Mouse (Mus musculus): ENCODE results near the gene Chit1.

The Chit1 gene

GRCm38 (mm10) chr1:134098726-134099515 is 12.1 kb upstream of the Chit1 start:
- DNase-seq (ENCODE audit: low spot score), result peak; percentile 94

- DNase-seq (ENCODE audit: low spot score), result no peak
Measured at GRCm38 (mm10) chr1:134099516-134100235, 11.4 kb upstream of the Chit1 start.

- DNase-seq (ENCODE audit: low spot score), result no peak
Measured at GRCm38 (mm10) chr1:134100401-134100800, 10.6 kb upstream of the Chit1 start.

- no peak for DNase-seq (ENCODE audit: low spot score)
Measured at GRCm38 (mm10) chr1:134100928-134101327, 10.1 kb upstream of the Chit1 start.

GRCm38 (mm10) chr1:134101593-134101992 is 9.4 kb upstream of the Chit1 start:
- no peak for DNase-seq (ENCODE audit: low spot score)

GRCm38 (mm10) chr1:134103861-134104260 is 7.2 kb upstream of the Chit1 start:
- no peak for DNase-seq (ENCODE audit: low spot score)

- no peak for DNase-seq (ENCODE audit: low spot score)
Measured at GRCm38 (mm10) chr1:134105043-134105763, 5.8 kb upstream of the Chit1 start.

- DNase-seq (ENCODE audit: low spot score), result no peak
Measured at GRCm38 (mm10) chr1:134105764-134106430, 5.1 kb upstream of the Chit1 start.

GRCm38 (mm10) chr1:134106719-134107118 is 4.3 kb upstream of the Chit1 start:
- peak; percentile 79 for DNase-seq (ENCODE audit: low spot score)

GRCm38 (mm10) chr1:134107777-134108176 is 3.3 kb upstream of the Chit1 start:
- DNase-seq (ENCODE audit: low spot score), result no peak

- peak; percentile 24 for DNase-seq (ENCODE audit: low spot score)
Measured at GRCm38 (mm10) chr1:134110015-134110414, 1.0 kb upstream of the Chit1 start.

GRCm38 (mm10) chr1:134110449-134110848 is 593 bp upstream of the Chit1 start:
- no peak for DNase-seq (ENCODE audit: low spot score)

GRCm38 (mm10) chr1:134113560-134113959 is 2.5 kb downstream of the Chit1 start:
- DNase-seq (ENCODE audit: low spot score), result no peak

GRCm38 (mm10) chr1:134114018-134114417 is 3.0 kb downstream of the Chit1 start:
- DNase-seq (ENCODE audit: low spot score), result no peak

GRCm38 (mm10) chr1:134114730-134115129 is 3.7 kb downstream of the Chit1 start:
- no peak for DNase-seq (ENCODE audit: low spot score)

GRCm38 (mm10) chr1:134115424-134115823 is 4.4 kb downstream of the Chit1 start:
- DNase-seq (ENCODE audit: low spot score), result no peak

- no peak for DNase-seq (ENCODE audit: low spot score)
Measured at GRCm38 (mm10) chr1:134117110-134117509, 6.1 kb downstream of the Chit1 start.

- peak; percentile 92 for DNase-seq (ENCODE audit: low spot score)
Measured at GRCm38 (mm10) chr1:134120179-134120578, 9.1 kb downstream of the Chit1 start.

GRCm38 (mm10) chr1:134122195-134122594 is 11.2 kb downstream of the Chit1 start:
- DNase-seq (ENCODE audit: low spot score), result peak; percentile 65

- DNase-seq (ENCODE audit: low spot score), result no peak
Measured at GRCm38 (mm10) chr1:134133316-134133715, 22.3 kb downstream of the Chit1 start.

- no peak for DNase-seq (ENCODE audit: low spot score)
Measured at GRCm38 (mm10) chr1:134136351-134136750, 25.3 kb downstream of the Chit1 start.

GRCm38 (mm10) chr1:134138424-134138823 is 27.4 kb downstream of the Chit1 start:
- no peak for DNase-seq (ENCODE audit: low spot score)
